Mouse (Mus musculus) heart, adult 2 months (tissue): ENCODE measurements around the gene Olfr429. TPM values are rescaled to one million over a fixed set of nuclear protein-coding genes. Genes with fewer than 3 reads are reported as not detected.
A peak's percentile ranks its signal among the peaks of the same experiment; 100 is the strongest.
"Not testable (repeated sequence)": the region's sequence is repeated elsewhere in the genome, so short reads cannot be mapped to it uniquely, and the experiment has no call there.

Experiments used
- DNase-seq, 2 experiments: peaks; one replicate each; pipeline ENCODE4 v3.0.0; 2021
- H3K27ac ChIP-seq: fragments of 200-600 bp; 2 replicates; pipeline ENCODE4 v1.8.1; 2022
- H3K27me3 ChIP-seq: fragments of 200-500 bp; 2 replicates; pipeline ENCODE4 v1.6.1; 2012; ENCODE audit warnings: mild to moderate bottlenecking, low read length, inconsistent platforms, mixed read lengths; ENCODE audit not compliant: control insufficient read depth, insufficient read depth
- H3K36me3 ChIP-seq: fragments of 200-500 bp; 2 replicates; pipeline ENCODE4 v1.6.1; 2012; ENCODE audit warnings: low read length, inconsistent platforms; ENCODE audit not compliant: control insufficient read depth, insufficient read depth
- H3K4me1 ChIP-seq: fragments of 200-500 bp; 2 replicates; pipeline ENCODE4 v1.6.1; 2011; ENCODE audit warnings: low read length; ENCODE audit not compliant: control insufficient read depth, insufficient read depth
- H3K4me3 ChIP-seq: fragments of 200-600 bp; 2 replicates; pipeline ENCODE4 v1.8.1; 2022
- H3K79me2 ChIP-seq: fragments of 200-500 bp; replicated peaks from 2 replicates; pipeline ENCODE4 v1.6.1; 2012; ENCODE audit warnings: mild to moderate bottlenecking, inconsistent platforms, low read length, moderate library complexity, mixed read lengths; ENCODE audit not compliant: control insufficient read depth, insufficient read depth
- H3K9ac ChIP-seq: fragments of 200-500 bp; 2 replicates; pipeline ENCODE4 v1.6.1; 2012; ENCODE audit warnings: low read depth, mild to moderate bottlenecking, control low read depth, inconsistent platforms, low read length, mixed read lengths
- CTCF ChIP-seq: fragments of 200-600 bp; IDR thresholded peaks from 2 replicates; pipeline ENCODE4 v1.8.1; 2022; ENCODE audit warnings: antibody characterized with exemption, mild to moderate bottlenecking, moderate library complexity
- EP300 ChIP-seq: fragments of 200-500 bp; IDR thresholded peaks from 2 replicates; pipeline ENCODE4 v1.6.1; 2011; ENCODE audit warnings: low read depth, low read length, control low read depth; ENCODE audit not compliant: insufficient read depth
- POLR2A ChIP-seq: fragments of 200-500 bp; IDR thresholded peaks from 2 replicates; pipeline ENCODE4 v1.6.1; 2011; ENCODE audit warnings: mild to moderate bottlenecking, low read depth, low read length, control low read depth; ENCODE audit not compliant: insufficient read depth
- WGBS: fragments of 180-500 bp; shearing (Covaris S2); methylation state at CpG from one replicate; pipeline ENCODE4 v1.1.7; 2018; 5-methylcytosine and 5-hydroxymethylcytosine counted together
- intact Hi-C: fragments of 180-260 bp; cut with DNase I; formaldehyde crosslinking; loops from one replicate; pipeline ENCODE4 v1.15.1; 2025
- polyA plus RNA-seq: library from polyadenylated mRNA; depleted of rRNA; stranded (reverse); fragments of >200 nt; gene quantifications from 2 replicates; pipeline ENCODE4 v1.2.3, GENCODE M21; 2012
- total RNA-seq, 2 experiments: library from RNA; stranded (reverse); gene quantifications; 2 replicates each; pipeline ENCODE4 v1.2.3; 2021

Gene Olfr429
- total and polyA plus RNA-seq, 3 experiments, result not detected

DNA sequence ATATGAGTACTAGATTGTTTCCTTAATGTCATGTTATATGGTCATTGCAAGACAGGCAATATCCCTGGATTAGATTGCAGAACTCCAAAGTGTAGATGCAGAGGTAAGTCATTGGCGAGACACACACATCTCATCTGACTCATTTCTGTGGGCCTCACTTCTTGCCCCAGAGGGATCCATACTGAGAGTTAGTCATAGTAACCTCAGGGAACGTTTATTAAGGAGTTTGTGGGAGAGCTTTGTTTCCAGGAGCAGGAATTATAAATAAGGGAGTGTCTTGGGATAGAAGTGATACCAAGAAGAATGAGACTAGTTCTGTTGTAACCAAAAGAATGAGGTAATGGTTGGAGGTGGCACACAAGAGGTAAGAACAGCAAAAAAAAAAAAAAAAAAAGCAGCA, 35.2 kb upstream of the Olfr429 start, which contains the start of gene Olfr432:
Olfr432 (plus strand) TSS at position 313 of the 400 bp plus-strand sequence.
- intact Hi-C loops, result no loop called here
- TF ChIP-seq EP300 (no peak), POLR2A (no peak), CTCF (no peak)
- no peak within 1 kb of the TSS for H3K27ac ChIP-seq
- H3K36me3 ChIP-seq, result no peaks in the 10 kb centered on the region
- peaks cover 1% of the 10 kb centered on the region for H3K4me1 ChIP-seq
- DNase-seq, result no peak
- 56% methylated on average over 2 of the region's 2 CpGs for WGBS
- H3K4me3 ChIP-seq, result no peak within 1 kb of the TSS
- H3K79me2 ChIP-seq, result no peaks in the 10 kb centered on the region
- H3K9ac ChIP-seq, result no peak within 1 kb of the TSS
- H3K27me3 ChIP-seq, result no peaks in the 10 kb centered on the region

- H3K27me3 ChIP-seq, H3K27ac ChIP-seq, H3K4me1 ChIP-seq, DNase-seq, H3K4me3 ChIP-seq, H3K79me2 ChIP-seq, H3K36me3 ChIP-seq, H3K9ac ChIP-seq, intact Hi-C loops: not testable (repeated sequence)
- WGBS, result 68% methylated on average over 4 of the region's 4 CpGs
These were observed 34.8 kb upstream of the Olfr429 start for GRCm38 (mm10) chr1:174049357-174049756.

GRCm38 (mm10) chr1:174050532-174050931, 33.6 kb upstream of the Olfr429 start:
- no peak for TF ChIP-seq EP300
- no peak for TF ChIP-seq POLR2A
- no peak for TF ChIP-seq CTCF
- Histone ChIP-seq H3K27me3 (no peaks in the 10 kb centered on the region), H3K4me3 (no peak overlapping the region), H3K9ac (no peak overlapping the region), H3K36me3 (no peaks in the 10 kb centered on the region), H3K4me1 (peaks cover 1% of the 10 kb centered on the region), H3K27ac (no peak overlapping the region), H3K79me2 (no peaks in the 10 kb centered on the region)
- intact Hi-C loops, result no loop called here
- no peak for DNase-seq
- WGBS, result 84% methylated on average over 4 of the region's 4 CpGs

GRCm38 (mm10) chr1:174051515-174051914, 32.6 kb upstream of the Olfr429 start:
- no peak for DNase-seq
- no peak for TF ChIP-seq CTCF
- TF ChIP-seq POLR2A, result no peak
- no peak for TF ChIP-seq EP300
- Histone ChIP-seq H3K27me3 (no peaks in the 10 kb centered on the region), H3K9ac (no peak overlapping the region), H3K36me3 (no peaks in the 10 kb centered on the region), H3K79me2 (no peaks in the 10 kb centered on the region), H3K4me3 (no peak overlapping the region), H3K4me1 (peaks cover 1% of the 10 kb centered on the region), H3K27ac (no peak overlapping the region)
- 72% methylated on average over 4 of the region's 4 CpGs for WGBS
- intact Hi-C loops, result no loop called here

DNA sequence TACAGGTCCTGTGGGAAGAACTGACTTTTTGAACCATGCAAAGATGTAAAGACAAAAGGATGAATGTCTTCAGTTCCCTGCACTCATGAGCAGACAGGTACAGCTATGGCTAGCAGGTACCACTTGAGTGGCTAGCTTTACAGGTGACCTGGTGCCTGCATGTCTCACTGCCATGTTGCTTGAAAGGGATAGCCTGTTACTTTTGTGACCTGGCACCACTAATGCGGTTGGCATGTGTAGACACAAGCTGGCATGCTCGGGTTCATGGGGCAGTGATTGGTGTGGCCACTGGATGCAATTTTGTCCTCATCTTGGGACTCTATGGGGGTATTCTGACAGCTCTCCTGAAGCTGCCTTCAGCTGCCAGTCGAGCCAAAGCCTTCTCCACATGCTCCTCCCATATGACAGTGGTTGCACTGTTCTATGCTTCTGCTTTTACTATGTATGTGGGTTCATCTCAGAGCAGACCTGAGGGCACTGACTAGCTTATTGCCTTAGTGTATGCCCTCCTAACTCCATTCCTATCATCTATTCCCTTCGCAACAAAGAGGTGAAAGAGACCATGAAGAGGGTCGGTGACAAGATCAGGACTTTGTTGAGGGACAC, 32.1 kb upstream of the Olfr429 start:
- Histone ChIP-seq H3K36me3 (no peaks in the 10 kb centered on the region), H3K9ac (no peak overlapping the region), H3K4me1 (peaks cover 1% of the 10 kb centered on the region), H3K27me3 (no peaks in the 10 kb centered on the region), H3K27ac (no peak overlapping the region), H3K4me3 (no peak overlapping the region), H3K79me2 (no peaks in the 10 kb centered on the region)
- TF ChIP-seq EP300 (no peak), POLR2A (no peak), CTCF (no peak)
- intact Hi-C loops, result no loop called here
- WGBS, result 79% methylated on average over 5 of the region's 5 CpGs
- peak in 1 of 2 experiments; percentile 19 for DNase-seq

- H3K9ac ChIP-seq, result no peak overlapping the region
- peaks cover 1% of the 10 kb centered on the region for H3K4me1 ChIP-seq
- H3K27me3 ChIP-seq, result no peaks in the 10 kb centered on the region
- no peak overlapping the region for H3K27ac ChIP-seq
- intact Hi-C loops, result no loop called here
- WGBS, result 47% methylated on average over 3 of the region's 3 CpGs
- no peaks in the 10 kb centered on the region for H3K79me2 ChIP-seq
- H3K36me3 ChIP-seq, result no peaks in the 10 kb centered on the region
- no peak for TF ChIP-seq EP300
- TF ChIP-seq CTCF, result no peak
- no peak for TF ChIP-seq POLR2A
- no peak for DNase-seq
- no peak overlapping the region for H3K4me3 ChIP-seq
These were observed 31.1 kb upstream of the Olfr429 start for GRCm38 (mm10) chr1:174052981-174053380.
